Mouse (Mus musculus) megakaryocyte, embryonic 14.5 days (primary cell): Measurements from ENCODE around the gene Polr2l. TPM values are rescaled to one million over a fixed set of nuclear protein-coding genes. Genes with fewer than 3 reads are reported as not detected.
A peak's percentile ranks its signal among the peaks of the same experiment; 100 is the strongest.
"Not testable (repeated sequence)": the region's sequence is repeated elsewhere in the genome, so short reads cannot be mapped to it uniquely, and the experiment has no call there.

Experiments
- H3K27me3 ChIP-seq: replicated peaks from 2 replicates; pipeline ENCODE3; 2012; ENCODE audit warnings: inconsistent platforms
- H3K36me3 ChIP-seq: replicated peaks from 2 replicates; pipeline ENCODE3; 2012; ENCODE audit warnings: low read length, inconsistent platforms, mixed read lengths
- H3K4me1 ChIP-seq: 2 replicates; pipeline ENCODE4 v1.6.1; 2012; ENCODE audit warnings: inconsistent platforms
- H3K4me3 ChIP-seq: replicated peaks from 2 replicates; pipeline ENCODE3; 2012; ENCODE audit warnings: moderate library complexity, mild to moderate bottlenecking, inconsistent platforms
- H3K9me3 ChIP-seq: 2 replicates; pipeline ENCODE4 v1.6.1; 2012; ENCODE audit warnings: inconsistent platforms
- FLI1 ChIP-seq: IDR thresholded peaks from 2 replicates; pipeline ENCODE4 v1.6.1; 2012; ENCODE audit warnings: low read length, inconsistent platforms, mixed read lengths
- GATA1 ChIP-seq: IDR thresholded peaks from 3 replicates; pipeline ENCODE4 v1.6.1; 2012; ENCODE audit warnings: mixed read lengths, low read length, inconsistent platforms, borderline replicate concordance
- polyA plus RNA-seq: library from polyadenylated mRNA; stranded (reverse); fragments of >175 nt; gene quantifications from 2 replicates; pipeline ENCODE4 v1.2.3, GENCODE M21; 2012; ENCODE audit warnings: low replicate concordance; ENCODE audit not compliant: insufficient read depth

Gene Polr2l
- polyA plus RNA-seq, 1 experiment: 150 TPM

- peaks cover 8% of the 10 kb centered on the region for H3K27me3 ChIP-seq
- no peaks in the 10 kb centered on the region for H3K9me3 ChIP-seq
- H3K4me1 ChIP-seq: peaks cover 81% of the 10 kb centered on the region
- H3K4me3 ChIP-seq: peak overlapping the region; percentile 100
- peaks cover 53% of the 10 kb centered on the region for H3K36me3 ChIP-seq
- TF ChIP-seq FLI1 (no peak), GATA1 (no peak)
These were observed 18.2 kb downstream of the Polr2l start for GRCm38 (mm10) chr7:141456739-141457138.

GRCm38 (mm10) chr7:141455610-141456314 is 19.2 kb downstream of the Polr2l start:
- Histone ChIP-seq H3K9me3 (no peaks in the 10 kb centered on the region), H3K4me1 (peaks cover 79% of the 10 kb centered on the region), H3K36me3 (peaks cover 60% of the 10 kb centered on the region), H3K27me3 (peaks cover 1% of the 10 kb centered on the region), H3K4me3 (peak overlapping the region; percentile 100)
- TF ChIP-seq GATA1: no peak
- no peak for TF ChIP-seq FLI1

GRCm38 (mm10) chr7:141454967-141455551 is 19.9 kb downstream of the Polr2l start, which contains the start of gene Pnpla2:
TSS of gene Pnpla2 (plus strand) at chr7:141455198.
- Histone ChIP-seq H3K9me3 (no peaks in the 10 kb centered on the region), H3K4me1 (peaks cover 79% of the 10 kb centered on the region), H3K4me3 (peak within 1 kb of the TSS; percentile 100), H3K27me3 (no peaks in the 10 kb centered on the region), H3K36me3 (peaks cover 60% of the 10 kb centered on the region)
- TF ChIP-seq GATA1 (no peak), FLI1 (no peak)

- no peaks in the 10 kb centered on the region for H3K9me3 ChIP-seq
- no peak overlapping the region for H3K4me3 ChIP-seq
- H3K36me3 ChIP-seq: peaks cover 56% of the 10 kb centered on the region
- no peaks in the 10 kb centered on the region for H3K27me3 ChIP-seq
- H3K4me1 ChIP-seq: peaks cover 78% of the 10 kb centered on the region
- no peak for TF ChIP-seq FLI1
- TF ChIP-seq GATA1: no peak
These were observed 21.3 kb downstream of the Polr2l start for GRCm38 (mm10) chr7:141453636-141454035.

- peaks cover 43% of the 10 kb centered on the region for H3K36me3 ChIP-seq
These were observed 23.0 kb downstream of the Polr2l start for GRCm38 (mm10) chr7:141451928-141452327.

GRCm38 (mm10) chr7:141447110-141447991 is 27.6 kb downstream of the Polr2l start, which contains the start of gene Rplp2:
TSS of gene Rplp2 (plus strand) at chr7:141447370.
- H3K4me3 ChIP-seq: peak within 1 kb of the TSS; percentile 99
- H3K36me3 ChIP-seq: peaks cover 42% of the 10 kb centered on the region
- H3K4me1 ChIP-seq: peaks cover 68% of the 10 kb centered on the region
- no peak; the same call in 1 of the 2 replicates for TF ChIP-seq FLI1
- TF ChIP-seq GATA1: no peak
- H3K27me3 ChIP-seq: no peaks in the 10 kb centered on the region
- H3K9me3 ChIP-seq: no peaks in the 10 kb centered on the region

More at GRCm38 (mm10) chr7:141451928-141452327, 23.0 kb downstream of the Polr2l start:
- no peaks in the 10 kb centered on the region for H3K9me3 ChIP-seq
- TF ChIP-seq FLI1 (no peak), GATA1 (no peak)
- no peaks in the 10 kb centered on the region for H3K27me3 ChIP-seq
- peaks cover 66% of the 10 kb centered on the region for H3K4me1 ChIP-seq
- H3K4me3 ChIP-seq: no peak overlapping the region

- Histone ChIP-seq H3K36me3 (peaks cover 42% of the 10 kb centered on the region), H3K4me1 (peaks cover 68% of the 10 kb centered on the region), H3K4me3 (peak overlapping the region; percentile 99)
- H3K9me3 ChIP-seq, H3K27me3 ChIP-seq: not testable (repeated sequence)
These were observed 28.6 kb downstream of the Polr2l start for GRCm38 (mm10) chr7:141446374-141446773.

- TF ChIP-seq FLI1 (no peak; the same call in 1 of the 2 replicates), GATA1 (no peak)
- Histone ChIP-seq H3K9me3 (no peaks in the 10 kb centered on the region), H3K36me3 (peaks cover 46% of the 10 kb centered on the region), H3K27me3 (no peaks in the 10 kb centered on the region), H3K4me1 (peaks cover 68% of the 10 kb centered on the region), H3K4me3 (peak within 1 kb of the TSS; percentile 95)
These were observed 31.1 kb downstream of the Polr2l start, which contains the start of gene Pidd1 for GRCm38 (mm10) chr7:141443828-141444237. TSS of gene Pidd1 (minus strand) at chr7:141444025.

GRCm38 (mm10) chr7:141443081-141443821 is 31.7 kb downstream of the Polr2l start:
- H3K36me3 ChIP-seq: peaks cover 46% of the 10 kb centered on the region
- TF ChIP-seq GATA1 (no peak), FLI1 (no peak)
- peaks cover 66% of the 10 kb centered on the region for H3K4me1 ChIP-seq
- H3K4me3 ChIP-seq: peak overlapping the region; percentile 95
- H3K9me3 ChIP-seq: no peaks in the 10 kb centered on the region
- no peaks in the 10 kb centered on the region for H3K27me3 ChIP-seq
